Mouse (Mus musculus) monocyte, adult 2 months (primary cell): Measurements from ENCODE around the gene Acsbg1.

Experiments used
- DNase-seq, 2 experiments: peaks; one replicate each; pipeline ENCODE4 v3.0.0; 2022; ENCODE audit warnings: low spot score in 2 of 2, low read depth in 1 of 2

The Acsbg1 gene

GRCm38 (mm10) chr9:54671962-54672361 lies 10.3 kb upstream of the Acsbg1 start:
- no peak for DNase-seq

- DNase-seq = no peak
These were observed 6.8 kb upstream of the Acsbg1 start for GRCm38 (mm10) chr9:54668455-54668854.

- DNase-seq = no peak
These were observed 4.4 kb upstream of the Acsbg1 start for GRCm38 (mm10) chr9:54666116-54666515.

- DNase-seq = no peak
These were observed 2.7 kb upstream of the Acsbg1 start for GRCm38 (mm10) chr9:54664358-54664757.

DNA sequence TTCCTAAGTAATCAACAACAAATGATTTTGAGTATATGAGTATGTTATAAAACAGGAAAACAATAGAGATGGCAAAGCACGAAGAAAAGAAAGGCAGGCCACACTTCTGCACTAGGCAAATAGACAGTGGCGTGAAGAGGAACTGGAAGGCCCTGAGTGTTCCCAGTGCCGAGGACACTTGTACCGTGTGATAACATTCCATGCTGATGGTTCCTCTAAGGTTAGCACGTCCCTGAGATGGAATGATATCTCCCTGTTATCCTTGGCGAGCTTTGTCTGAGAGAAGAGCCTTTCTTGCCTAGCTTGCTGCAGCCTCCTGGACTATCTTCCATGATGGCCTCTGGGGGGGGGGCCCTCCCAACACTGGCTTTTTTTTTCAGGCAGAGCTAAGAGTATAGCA lies 2.9 kb downstream of the Acsbg1 start:
- no peak for DNase-seq

- DNase-seq = no peak
These were observed 5.3 kb downstream of the Acsbg1 start for GRCm38 (mm10) chr9:54656402-54656801.

GRCm38 (mm10) chr9:54655846-54656245 lies 5.8 kb downstream of the Acsbg1 start:
- DNase-seq = no peak

DNA sequence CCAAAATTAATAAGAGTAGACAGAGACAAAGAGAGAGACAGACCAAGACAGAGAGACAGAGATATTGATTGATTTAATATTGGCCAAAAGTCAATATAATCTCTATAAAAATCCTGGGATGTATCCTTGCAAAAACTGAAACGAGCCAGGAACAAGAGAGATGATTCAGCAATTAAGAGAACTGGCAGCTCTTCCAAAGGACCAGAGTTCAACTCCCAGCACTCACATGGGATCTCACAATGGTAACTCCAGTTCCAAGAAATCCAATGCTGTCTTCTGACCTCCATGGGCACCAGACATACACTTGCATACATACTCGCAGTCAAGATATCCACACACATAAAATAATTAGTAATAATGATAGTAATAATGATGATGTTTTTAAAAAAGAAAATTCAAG lies 8.9 kb downstream of the Acsbg1 start:
- DNase-seq = no peak

DNA sequence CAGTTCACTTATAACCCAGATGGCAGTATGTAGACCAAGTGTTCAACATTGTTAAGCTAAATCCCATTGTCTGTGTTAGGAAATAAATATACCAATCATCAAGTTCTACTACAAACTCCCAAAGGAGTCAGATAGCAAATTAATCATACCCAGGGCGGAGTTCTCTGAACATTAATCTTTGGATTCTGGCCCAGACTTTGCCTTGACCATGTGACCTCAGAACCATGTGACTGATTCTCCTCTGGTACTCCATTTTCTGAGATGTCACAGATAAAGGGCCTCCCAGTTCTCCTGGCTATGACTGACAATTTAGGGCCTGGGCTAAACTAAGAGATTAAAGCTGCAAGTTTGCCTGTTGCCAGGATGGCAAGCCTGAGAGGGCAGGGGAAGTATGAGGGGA lies 12.3 kb downstream of the Acsbg1 start:
- DNase-seq = no peak

DNA sequence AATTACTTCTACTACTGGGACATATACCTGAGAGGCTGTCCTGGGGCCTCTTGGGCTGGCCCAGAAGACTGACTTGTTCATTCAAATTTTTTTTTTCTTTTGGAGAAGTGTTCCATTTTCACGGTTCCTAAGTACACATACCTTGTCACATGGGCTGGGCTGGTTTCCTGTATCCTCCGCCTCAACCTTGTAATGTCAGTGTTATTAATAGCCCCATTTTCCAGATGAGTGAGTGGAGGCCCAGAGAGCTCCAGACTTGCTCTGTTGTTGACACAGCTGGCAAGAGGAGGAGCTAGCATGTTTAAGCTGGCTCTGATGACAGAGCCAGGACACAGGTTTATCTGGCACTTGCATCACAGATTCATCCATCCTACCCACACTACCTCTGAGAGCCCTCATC lies 14.2 kb downstream of the Acsbg1 start:
- DNase-seq = no peak

- DNase-seq = no peak
These were observed 15.4 kb downstream of the Acsbg1 start for GRCm38 (mm10) chr9:54646252-54646651.

DNA sequence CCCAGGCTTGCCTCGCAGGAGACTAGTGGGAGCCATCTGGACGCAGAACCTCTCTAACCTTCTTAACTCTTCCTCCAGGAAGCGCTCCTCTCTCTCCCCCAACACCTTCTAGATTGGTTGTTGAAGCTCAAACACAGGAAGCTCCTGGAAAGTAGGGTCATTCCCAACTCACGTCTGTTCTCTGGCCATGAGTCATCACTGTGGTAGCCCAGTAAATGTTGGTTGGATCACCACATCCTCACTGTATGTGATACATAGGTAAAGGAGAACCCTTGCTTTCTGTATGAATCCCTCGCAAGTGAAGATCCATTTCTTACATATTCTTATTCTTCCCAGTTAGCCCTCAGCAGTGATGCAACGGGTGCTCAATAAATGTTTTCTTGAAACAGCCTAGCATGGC lies 16.1 kb downstream of the Acsbg1 start:
- no peak for DNase-seq

- DNase-seq = no peak
These were observed 18.5 kb downstream of the Acsbg1 start for GRCm38 (mm10) chr9:54643179-54643578.

GRCm38 (mm10) chr9:54642556-54642955 lies 19.1 kb downstream of the Acsbg1 start:
- peak in 1 of 2 experiments; percentile 24 for DNase-seq

- DNase-seq = no peak
These were observed 19.5 kb downstream of the Acsbg1 start for GRCm38 (mm10) chr9:54642149-54642548.

DNA sequence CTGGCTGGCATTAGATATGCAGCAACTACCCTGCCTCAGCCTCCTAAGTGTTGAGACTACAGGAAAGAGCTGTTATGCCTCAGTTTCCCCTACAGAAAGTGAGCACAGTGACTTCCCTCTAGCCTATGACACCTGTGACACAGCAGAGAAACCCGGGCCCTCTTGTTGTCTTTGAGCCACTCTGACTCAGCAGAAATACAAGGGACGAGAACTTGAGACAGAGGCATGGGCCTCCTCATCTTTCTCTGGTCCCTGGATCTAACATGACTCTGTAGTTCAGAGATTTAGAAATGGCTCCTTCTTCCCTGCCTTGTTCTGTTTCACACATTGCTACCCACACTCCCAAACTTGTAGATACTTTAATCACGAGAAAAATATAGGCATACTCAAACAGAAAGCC lies 20.1 kb downstream of the Acsbg1 start:
- no peak for DNase-seq

- DNase-seq = no peak
These were observed 22.5 kb downstream of the Acsbg1 start for GRCm38 (mm10) chr9:54639192-54639591.

GRCm38 (mm10) chr9:54637510-54638314 lies 24.0 kb downstream of the Acsbg1 start:
- no peak for DNase-seq

GRCm38 (mm10) chr9:54633401-54633800 lies 28.3 kb downstream of the Acsbg1 start:
- no peak for DNase-seq

GRCm38 (mm10) chr9:54630905-54631304 lies 30.8 kb downstream of the Acsbg1 start:
- no peak for DNase-seq

GRCm38 (mm10) chr9:54629613-54630261 lies 31.9 kb downstream of the Acsbg1 start:
- DNase-seq = no peak

- DNase-seq = no peak
These were observed 32.9 kb downstream of the Acsbg1 start for GRCm38 (mm10) chr9:54628752-54629151.

- DNase-seq = no peak
These were observed 34.4 kb downstream of the Acsbg1 start for GRCm38 (mm10) chr9:54627240-54627639.
